27 mouse cellular contexts compared by ENCODE assay signal in genomic region chr16:23672375-23672774, GRCm38 (mm10).
DNase-seq lines count a peak whose midpoint lies in the region; ATAC-seq lines count a peak whose summit lies in the region.
"Had no signal": no experiment of that assay in that cellular context is flagged by ENCODE, and none has a peak within 500 bp of the region (broad histone marks: within the 10 kb centered on the region; RNA-seq: fewer than 3 reads in every experiment).

No protein-coding gene starts in this region.

- no peak overlapping the region for H3K4me3 ChIP-seq in hindbrain, embryonic 11.5 days (ENCODE audit: low read depth, low read length)
- H3K4me3 ChIP-seq in hindbrain, embryonic 12.5 days: no peak overlapping the region
- H3K4me3 ChIP-seq: embryonic facial prominence, embryonic 15.5 days; forebrain, embryonic 13.5 days; heart, embryonic 10.5 days; heart, embryonic 15.5 days; limb, embryonic 13.5 days; liver, embryonic 13.5 days; midbrain, embryonic 10.5 days; myocyte; neural tube, embryonic 12.5 days; stomach, embryonic 15.5 days had no signal

- no peaks in the 10 kb centered on the region for H3K36me3 ChIP-seq in hindbrain, embryonic 11.5 days (ENCODE audit: control insufficient read depth, insufficient read depth, low read length)
- no peaks in the 10 kb centered on the region for H3K36me3 ChIP-seq in hindbrain, embryonic 12.5 days
- H3K36me3 ChIP-seq: embryonic facial prominence, embryonic 15.5 days; G1E; heart, embryonic 10.5 days; heart, embryonic 15.5 days; limb, embryonic 13.5 days; liver, embryonic 13.5 days; midbrain, embryonic 10.5 days; neural tube, embryonic 12.5 days; stomach, embryonic 15.5 days had no signal

- no peak overlapping the region for H3K9ac ChIP-seq in hindbrain, embryonic 11.5 days (ENCODE audit: low read depth, low read length)
- H3K9ac ChIP-seq in hindbrain, embryonic 12.5 days: no peak overlapping the region
- H3K9ac ChIP-seq: embryonic facial prominence, embryonic 15.5 days; forebrain, embryonic 13.5 days; heart, embryonic 15.5 days; limb, embryonic 13.5 days; liver, embryonic 13.5 days; neural tube, embryonic 12.5 days; stomach, embryonic 15.5 days had no signal

- no peaks in the 10 kb centered on the region for H3K27me3 ChIP-seq in hindbrain, embryonic 11.5 days (ENCODE audit: control insufficient read depth, insufficient read depth, low read length)
- no peaks in the 10 kb centered on the region for H3K27me3 ChIP-seq in hindbrain, embryonic 12.5 days
- H3K27me3 ChIP-seq: embryonic facial prominence, embryonic 15.5 days; forebrain, embryonic 13.5 days; heart, embryonic 15.5 days; limb, embryonic 13.5 days; liver, embryonic 13.5 days; neural tube, embryonic 12.5 days; stomach, embryonic 15.5 days had no signal

- intact Hi-C loops in left cerebral cortex, postnatal 4 days (cut with DNase I): no loop called here

- no peak overlapping the region for H3K4me2 ChIP-seq in hindbrain, embryonic 11.5 days (replicated peaks; ENCODE audit: low read depth, low read length)
- no peak overlapping the region for H3K4me2 ChIP-seq in hindbrain, embryonic 12.5 days (replicated peaks)
- H3K4me2 ChIP-seq: embryonic facial prominence, embryonic 15.5 days; forebrain, embryonic 13.5 days; heart, embryonic 15.5 days; limb, embryonic 13.5 days; liver, embryonic 13.5 days; neural tube, embryonic 12.5 days; stomach, embryonic 15.5 days had no signal

- peak; percentile 22 to 45 for DNase-seq in cerebellum, postnatal 14 days
- DNase-seq in cerebellum, adult 11 months: no peak
- DNase-seq in hindbrain, embryonic 11.5 days (ENCODE audit: low spot score): peak; percentile 6
- peak; percentile 51 for DNase-seq in left cerebral cortex, postnatal 4 days
- no peak for DNase-seq in left cerebral cortex, adult 9 months (ENCODE audit: low spot score in 2 of 2)
- DNase-seq in mesoderm, embryonic 11.5 days (ENCODE audit: low read depth, low spot score): peak; percentile 24
- DNase-seq in spleen, postnatal 4 days (ENCODE audit: low spot score in 2 of 2): no peak
- DNase-seq: adrenal gland, adult 8-10 months; cerebellum, adult 9-11 months; gastrocnemius, postnatal 14 days; kidney, adult 9 months; kidney, postnatal 25 days; liver, embryonic 13.5 days; lung, postnatal 14 days had no signal

- 58% methylated on average over 6 of the region's 6 CpGs for WGBS in hindbrain, embryonic 11.5 days
- WGBS in hindbrain, embryonic 12.5 days: 45% methylated on average over 6 of the region's 6 CpGs

- H3K9me3 ChIP-seq in hindbrain, embryonic 11.5 days (ENCODE audit: control insufficient read depth, low read length): no peaks in the 10 kb centered on the region
- H3K9me3 ChIP-seq in hindbrain, embryonic 12.5 days (replicated peaks): no peaks in the 10 kb centered on the region
- H3K9me3 ChIP-seq: embryonic facial prominence, embryonic 15.5 days; forebrain, embryonic 13.5 days; heart, embryonic 10.5 days; heart, embryonic 15.5 days; limb, embryonic 13.5 days; liver, embryonic 13.5 days; midbrain, embryonic 10.5 days; neural tube, embryonic 12.5 days; stomach, embryonic 15.5 days had no signal

- no peak overlapping the region for H3K27ac ChIP-seq in hindbrain, embryonic 11.5 days (ENCODE audit: low read depth, low read length)
- H3K27ac ChIP-seq in hindbrain, embryonic 12.5 days: no peak overlapping the region
- H3K27ac ChIP-seq: embryonic facial prominence, embryonic 15.5 days; forebrain, embryonic 13.5 days; heart, embryonic 10.5 days; heart, embryonic 15.5 days; limb, embryonic 13.5 days; liver, embryonic 13.5 days; midbrain, embryonic 10.5 days; neural tube, embryonic 12.5 days; stomach, embryonic 15.5 days had no signal

- no peak; the same call in 1 of the 2 replicates for ATAC-seq in hindbrain, embryonic 11.5 days (ENCODE audit: low FRiP score)
- ATAC-seq in hindbrain, embryonic 12.5 days (ENCODE audit: low FRiP score): no peak
- ATAC-seq: forebrain, embryonic 13.5 days; intestine, postnatal 0 days; midbrain, embryonic 16.5 days had no signal

- no peaks in the 10 kb centered on the region for H3K4me1 ChIP-seq in hindbrain, embryonic 11.5 days (replicated peaks; ENCODE audit: control insufficient read depth, insufficient read depth, low read length)
- peaks cover 6% of the 10 kb centered on the region; the same call in 1 of the 2 replicates for H3K4me1 ChIP-seq in hindbrain, embryonic 12.5 days
- H3K4me1 ChIP-seq: embryonic facial prominence, embryonic 15.5 days; forebrain, embryonic 13.5 days; heart, embryonic 10.5 days; heart, embryonic 15.5 days; limb, embryonic 13.5 days; liver, embryonic 13.5 days; stomach, embryonic 15.5 days had no signal

Comparison
In these comparisons a context has a peak if more than half of its experiments do, and no peak if none do; other contexts are left out.
1. DNase-seq: peak in cerebellum, postnatal 14 days (2 of 2), hindbrain, embryonic 11.5 days (single experiment), left cerebral cortex, postnatal 4 days (single experiment) and mesoderm, embryonic 11.5 days (single experiment); none in cerebellum, adult 11 months (single experiment), left cerebral cortex, adult 9 months (0 of 2) and spleen, postnatal 4 days (0 of 2).